Mouse (Mus musculus): Measurements from ENCODE around the gene Prss48. TPM values are rescaled to one million over a fixed set of nuclear protein-coding genes. Genes with fewer than 3 reads are reported as not detected.

The Prss48 gene
- total and polyA plus RNA-seq, 2 experiments from 2014 or later: not detected

DNA sequence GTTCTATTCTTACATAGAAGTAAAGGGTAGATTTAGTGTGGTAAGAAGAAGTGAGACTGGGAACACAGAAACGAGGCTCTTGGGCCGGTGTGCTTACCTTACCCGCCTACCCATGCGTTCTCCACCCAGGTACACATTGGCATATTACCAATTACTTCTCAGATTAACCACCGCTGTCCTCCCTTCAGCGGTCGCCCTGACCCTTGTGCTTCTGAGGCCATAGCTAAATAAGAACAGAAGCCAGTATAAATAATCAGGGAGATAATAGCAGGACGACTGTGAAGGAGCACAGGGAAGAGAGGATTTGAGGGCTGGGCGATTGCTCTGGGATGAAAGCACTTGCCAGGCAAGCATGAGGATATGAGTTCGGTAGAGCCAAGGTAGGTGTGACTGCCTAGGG lies 11.5 kb upstream of the Prss48 start:
- Histone ChIP-seq H3K9ac (replicated peaks; ENCODE audit: low read depth, low read length) (no peak overlapping the region), H3K4me2 (ENCODE audit: low read depth, low read length) (no peak overlapping the region), H3K36me3 (replicated peaks; ENCODE audit: control insufficient read depth, insufficient read depth, low read length) (no peaks in the 10 kb centered on the region), H3K9me3 (replicated peaks; ENCODE audit: control insufficient read depth, low read length) (no peaks in the 10 kb centered on the region), H3K27me3 (ENCODE audit: control insufficient read depth, insufficient read depth, low read length) (no peaks in the 10 kb centered on the region), H3K4me3 (ENCODE audit: low read depth, low read length) (no peak overlapping the region), H3K27ac (ENCODE audit: low read depth) (no peak overlapping the region), H3K4me1 (ENCODE audit: control insufficient read depth, insufficient read depth) (peaks cover 16% of the 10 kb centered on the region; the same call in 1 of the 2 replicates)
- WGBS: 58% methylated on average over 10 of the region's 10 CpGs
- no peak for TF ChIP-seq EP300 (IDR thresholded peaks at IDR 0.05; ENCODE audit: low read depth)
- no peak for TF ChIP-seq CTCF (IDR thresholded peaks at IDR 0.05; ENCODE audit: low read depth)
- DNase-seq (ENCODE audit: low spot score) (no peak), ATAC-seq (ENCODE audit: insufficient read depth, low read depth) (no peak)

DNA sequence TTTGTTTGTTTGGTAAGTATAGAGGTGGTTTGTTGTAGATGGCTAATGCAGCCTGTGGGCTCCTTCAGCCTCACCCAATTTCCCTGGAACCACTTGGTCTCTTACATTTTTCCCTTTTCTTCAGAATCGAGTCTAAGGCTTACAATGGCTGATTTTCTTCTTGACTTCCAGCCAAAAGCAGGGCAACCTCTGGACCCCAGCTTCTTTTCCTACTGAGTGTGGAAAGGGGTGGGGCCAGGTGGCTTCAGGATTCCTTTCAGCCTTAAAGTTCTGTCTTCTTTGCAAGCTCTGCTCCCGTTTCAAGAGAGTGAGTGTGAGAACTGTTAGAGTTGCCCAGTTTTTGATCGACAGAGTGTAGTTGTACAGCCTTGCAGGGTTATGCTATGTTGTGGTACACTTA lies 9.5 kb upstream of the Prss48 start:
- Histone ChIP-seq H3K27me3 (ENCODE audit: control insufficient read depth, insufficient read depth, low read length) (no peaks in the 10 kb centered on the region), H3K27ac (ENCODE audit: low read depth) (0 out of 2 replicates have a peak overlapping the region, but pooled peaks have one; percentile 31), H3K9ac (replicated peaks; ENCODE audit: low read depth, low read length) (no peak overlapping the region), H3K36me3 (replicated peaks; ENCODE audit: control insufficient read depth, insufficient read depth, low read length) (no peaks in the 10 kb centered on the region), H3K4me2 (ENCODE audit: low read depth, low read length) (0 out of 2 replicates have a peak overlapping the region, but pooled peaks have one; percentile 15), H3K4me3 (ENCODE audit: low read depth, low read length) (no peak overlapping the region), H3K9me3 (replicated peaks; ENCODE audit: control insufficient read depth, low read length) (no peaks in the 10 kb centered on the region), H3K4me1 (ENCODE audit: control insufficient read depth, insufficient read depth) (peaks cover 16% of the 10 kb centered on the region; the same call in 1 of the 2 replicates)
- no peak for ATAC-seq (ENCODE audit: insufficient read depth, low read depth)
- DNase-seq (ENCODE audit: low spot score): no peak
- WGBS: 71% methylated on average over 3 of the region's 3 CpGs
- TF ChIP-seq EP300 (IDR thresholded peaks at IDR 0.05; ENCODE audit: low read depth) (no peak), CTCF (IDR thresholded peaks at IDR 0.05; ENCODE audit: low read depth) (no peak)

DNA sequence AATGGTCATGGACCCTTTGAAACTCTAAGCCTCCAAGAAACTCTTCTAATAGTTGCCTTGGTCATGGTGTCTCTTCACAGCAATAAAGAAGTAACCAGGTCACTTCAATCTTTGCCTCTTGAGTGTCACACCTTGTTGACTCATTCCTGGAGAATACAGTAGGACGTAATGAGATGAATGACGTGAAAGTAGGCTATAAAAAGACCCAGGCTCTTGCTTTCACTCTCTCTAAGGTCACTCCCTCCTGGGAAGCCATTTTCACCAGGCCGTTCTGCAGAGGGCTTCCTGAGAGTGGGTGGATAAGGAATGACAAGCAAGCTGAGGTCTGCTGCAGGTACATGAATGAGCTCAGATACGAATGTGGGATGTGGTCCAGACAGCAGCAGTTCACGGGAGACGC lies 9.1 kb upstream of the Prss48 start:
- H3K4me2 ChIP-seq (ENCODE audit: low read depth, low read length): 0 out of 2 replicates have a peak overlapping the region, but pooled peaks have one; percentile 15
- no peaks in the 10 kb centered on the region for H3K36me3 ChIP-seq (replicated peaks; ENCODE audit: control insufficient read depth, insufficient read depth, low read length)
- DNase-seq (ENCODE audit: low spot score) (peak; percentile 41), ATAC-seq (ENCODE audit: insufficient read depth, low read depth) (no peak; the same call in 1 of the 2 replicates)
- WGBS: 28% methylated on average over 6 of the region's 6 CpGs
- H3K4me3 ChIP-seq (ENCODE audit: low read depth, low read length): no peak overlapping the region
- H3K9me3 ChIP-seq (replicated peaks; ENCODE audit: control insufficient read depth, low read length): no peaks in the 10 kb centered on the region
- H3K27ac ChIP-seq (ENCODE audit: low read depth): 0 out of 2 replicates have a peak overlapping the region, but pooled peaks have one; percentile 31
- H3K27me3 ChIP-seq (ENCODE audit: control insufficient read depth, insufficient read depth, low read length): no peaks in the 10 kb centered on the region
- H3K9ac ChIP-seq (replicated peaks; ENCODE audit: low read depth, low read length): no peak overlapping the region
- TF ChIP-seq EP300 (IDR thresholded peaks at IDR 0.05; ENCODE audit: low read depth) (no peak), CTCF (IDR thresholded peaks at IDR 0.05; ENCODE audit: low read depth) (no peak)
- peaks cover 16% of the 10 kb centered on the region; the same call in 1 of the 2 replicates for H3K4me1 ChIP-seq (ENCODE audit: control insufficient read depth, insufficient read depth)

DNA sequence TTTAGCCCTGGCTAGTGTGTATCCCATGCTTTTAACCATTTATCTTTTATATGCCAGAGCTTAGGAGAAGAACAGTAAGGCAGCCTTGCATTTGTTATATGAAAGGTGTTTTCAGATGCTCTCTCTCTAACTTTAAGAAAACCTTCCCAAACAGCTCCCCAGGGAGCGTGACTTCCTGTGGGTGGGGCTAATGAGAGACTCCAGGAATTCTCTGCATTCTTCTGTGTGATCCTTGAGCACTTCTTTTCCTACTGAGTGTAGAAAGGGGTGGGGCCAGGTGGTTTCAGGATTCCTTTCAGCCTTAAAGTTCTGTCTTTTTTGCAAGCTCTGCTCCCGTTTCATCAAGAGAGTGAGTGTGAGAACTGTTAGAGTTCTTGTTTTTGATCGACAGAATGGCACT lies 8.3 kb upstream of the Prss48 start:
- H3K27ac ChIP-seq (ENCODE audit: low read depth): no peak overlapping the region
- no peak overlapping the region for H3K9ac ChIP-seq (replicated peaks; ENCODE audit: low read depth, low read length)
- no peaks in the 10 kb centered on the region for H3K27me3 ChIP-seq (ENCODE audit: control insufficient read depth, insufficient read depth, low read length)
- H3K4me3 ChIP-seq (ENCODE audit: low read depth, low read length): no peak overlapping the region
- TF ChIP-seq EP300 (IDR thresholded peaks at IDR 0.05; ENCODE audit: low read depth) (no peak), CTCF (IDR thresholded peaks at IDR 0.05; ENCODE audit: low read depth) (no peak)
- DNase-seq (ENCODE audit: low spot score): no peak
- H3K4me1 ChIP-seq (ENCODE audit: control insufficient read depth, insufficient read depth): peaks cover 16% of the 10 kb centered on the region; the same call in 1 of the 2 replicates
- ATAC-seq (ENCODE audit: insufficient read depth, low read depth): no peak
- H3K4me2 ChIP-seq (ENCODE audit: low read depth, low read length): no peak overlapping the region
- H3K36me3 ChIP-seq (replicated peaks; ENCODE audit: control insufficient read depth, insufficient read depth, low read length): no peaks in the 10 kb centered on the region
- WGBS: 74% methylated on average over 3 of the region's 3 CpGs
- H3K9me3 ChIP-seq (replicated peaks; ENCODE audit: control insufficient read depth, low read length): no peaks in the 10 kb centered on the region

DNA sequence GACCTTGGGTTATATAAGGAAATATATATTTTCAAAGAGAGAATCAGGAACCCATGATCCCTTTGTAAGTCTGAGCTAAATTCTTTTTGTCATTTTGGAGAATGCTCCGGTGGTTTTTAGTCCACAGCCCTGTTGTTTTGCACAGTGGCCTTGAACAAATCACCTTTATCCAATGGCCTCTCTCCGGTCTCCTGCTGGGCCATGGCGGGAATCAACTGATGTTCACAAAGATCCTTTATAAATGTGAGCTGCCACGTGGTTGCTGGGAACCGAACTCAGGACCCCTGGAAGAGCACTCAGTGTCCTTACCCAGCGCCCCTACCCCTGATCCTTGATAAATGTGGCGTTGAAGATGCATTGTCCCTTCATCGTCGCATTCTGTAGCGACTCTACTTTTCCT lies 2.5 kb upstream of the Prss48 start:
- 91% methylated on average over 10 of the region's 10 CpGs for WGBS
- Histone ChIP-seq H3K27ac (ENCODE audit: low read depth) (no peak overlapping the region), H3K4me2 (ENCODE audit: low read depth, low read length) (no peak overlapping the region), H3K36me3 (replicated peaks; ENCODE audit: control insufficient read depth, insufficient read depth, low read length) (no peaks in the 10 kb centered on the region), H3K27me3 (ENCODE audit: control insufficient read depth, insufficient read depth, low read length) (no peaks in the 10 kb centered on the region), H3K4me1 (ENCODE audit: control insufficient read depth, insufficient read depth) (no peaks in the 10 kb centered on the region), H3K4me3 (ENCODE audit: low read depth, low read length) (no peak overlapping the region), H3K9me3 (replicated peaks; ENCODE audit: control insufficient read depth, low read length) (no peaks in the 10 kb centered on the region), H3K9ac (replicated peaks; ENCODE audit: low read depth, low read length) (no peak overlapping the region)
- ATAC-seq (ENCODE audit: insufficient read depth, low read depth): no peak
- TF ChIP-seq EP300 (IDR thresholded peaks at IDR 0.05; ENCODE audit: low read depth) (no peak), CTCF (IDR thresholded peaks at IDR 0.05; ENCODE audit: low read depth) (no peak)
- no peak for DNase-seq (ENCODE audit: low spot score)

DNA sequence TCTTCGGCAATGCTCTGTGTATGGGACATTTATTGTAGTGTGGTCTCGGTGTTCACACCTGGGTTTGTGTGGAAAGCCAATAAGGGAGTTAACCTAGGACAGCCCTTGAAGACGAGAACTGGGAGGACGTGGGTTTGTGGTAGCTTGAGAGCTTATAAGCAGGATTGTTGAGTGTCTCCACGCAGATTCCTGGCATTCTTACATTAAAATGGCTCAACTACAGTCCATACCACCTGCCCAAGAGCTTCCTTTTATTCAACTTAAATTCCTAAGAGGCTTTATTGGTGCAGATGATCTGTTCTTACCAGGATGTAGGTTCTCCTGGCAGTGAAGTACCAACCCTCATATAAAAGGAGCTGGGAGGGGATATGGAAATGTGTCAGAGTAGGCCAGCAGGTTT lies 649 bp upstream of the Prss48 start:
- no peak for DNase-seq (ENCODE audit: low spot score)
- no peak for ATAC-seq (ENCODE audit: insufficient read depth, low read depth)
- H3K9me3 ChIP-seq (replicated peaks; ENCODE audit: control insufficient read depth, low read length): no peaks in the 10 kb centered on the region
- H3K4me3 ChIP-seq (ENCODE audit: low read depth, low read length): no peak overlapping the region
- H3K4me1 ChIP-seq (ENCODE audit: control insufficient read depth, insufficient read depth): no peaks in the 10 kb centered on the region
- H3K27ac ChIP-seq (ENCODE audit: low read depth): no peak overlapping the region
- WGBS: 73% methylated on average over 5 of the region's 5 CpGs
- H3K27me3 ChIP-seq (ENCODE audit: control insufficient read depth, insufficient read depth, low read length): no peaks in the 10 kb centered on the region
- no peak overlapping the region for H3K9ac ChIP-seq (replicated peaks; ENCODE audit: low read depth, low read length)
- H3K4me2 ChIP-seq (ENCODE audit: low read depth, low read length): no peak overlapping the region
- TF ChIP-seq EP300 (IDR thresholded peaks at IDR 0.05; ENCODE audit: low read depth) (no peak), CTCF (IDR thresholded peaks at IDR 0.05; ENCODE audit: low read depth) (no peak)
- H3K36me3 ChIP-seq (replicated peaks; ENCODE audit: control insufficient read depth, insufficient read depth, low read length): no peaks in the 10 kb centered on the region
